Mouse (Mus musculus) layer of hippocampus, adult 6 months (tissue): ENCODE data around the gene Pirt. TPM values are rescaled to one million over a fixed set of nuclear protein-coding genes. Genes with fewer than 3 reads are reported as not detected.

Experiments used
- long read RNA-seq, 2 experiments: library from polyadenylated mRNA; unstranded; transcript quantifications; one replicate each; pipeline ENCODE4 v2.0.0; 2019 to 2020
- polyA plus RNA-seq: library from polyadenylated mRNA; unstranded; fragments of <200 nt; fragmentation: Nextera tagmentation; gene quantifications from 2 replicates; pipeline ENCODE4 v1.2.3, GENCODE M21; 2021

Pirt gene
- polyA plus RNA-seq = 0.45 and 0.51 TPM in 2 replicates
- long read RNA-seq, experiment 1 = 0 reads
- long read RNA-seq, experiment 2, full-length matches to known transcripts = 7 of 7 reads
- long read RNA-seq, experiment 2, partial matches to known transcripts = 0 of 7 reads
- long read RNA-seq, experiment 2, other reads (novel, unspliced or antisense) = 0 of 7 reads

GRCm38 (mm10) chr11:66911811-66912210 lies at the start of gene Pirt:
Gene Pirt, plus strand, starts transcription at chr11:66911981.

GRCm38 (mm10) chr11:66956303-66956702 lies 44.5 kb downstream of the Pirt start, which contains the start of gene Tmem238l:
Gene Tmem238l, plus strand, starts transcription at chr11:66956638.

Other genes starting within 250 kb of the Pirt start
- not detected in 2 replicates for gene Tmem238l, start 44.7 kb downstream of the Pirt start, polyA plus RNA-seq
- 1.9 and 3.3 TPM in 2 replicates for gene Tmem220, start 113.2 kb downstream of the Pirt start, polyA plus RNA-seq
- gene Adprm, start 140.6 kb downstream of the Pirt start, polyA plus RNA-seq = 24.3 and 25.0 TPM in 2 replicates
- 2.5 and 4.2 TPM in 2 replicates for gene Sco1, start 140.7 kb downstream of the Pirt start, polyA plus RNA-seq
- 0.45 and 0.60 TPM in 2 replicates for gene Myh3, start 166.3 kb downstream of the Pirt start, polyA plus RNA-seq